Mouse (Mus musculus) myocyte (in vitro differentiated cells): Measurements from ENCODE around the gene Abca17.

ENCODE experiments used
- CEBPB ChIP-seq: IDR thresholded peaks from 2 replicates; pipeline ENCODE4 v1.6.1; 2011; ENCODE audit warnings: mild to moderate bottlenecking, moderate library complexity; ENCODE audit not compliant: poor library complexity, insufficient read depth, severe bottlenecking
- E2F4 ChIP-seq: IDR thresholded peaks from one replicate; pipeline ENCODE4 v1.6.1; 2011; ENCODE audit warnings: mild to moderate bottlenecking, control low read depth, moderate library complexity; ENCODE audit not compliant: insufficient read depth
- MAX ChIP-seq: IDR thresholded peaks from one replicate; pipeline ENCODE4 v1.6.1; 2011; ENCODE audit warnings: low read depth, mild to moderate bottlenecking, control low read depth
- MYOD1 ChIP-seq, 3 experiments: IDR thresholded peaks; one replicate each; pipeline ENCODE4 v1.6.1; 2011; ENCODE audit warnings: control low read depth in 2 of 3, low read depth in 2 of 3, mild to moderate bottlenecking in 2 of 3, moderate library complexity in 1 of 3; ENCODE audit not compliant: insufficient read length in 2 of 3, control insufficient read depth in 1 of 3
- MYOG ChIP-seq, 3 experiments: IDR thresholded peaks; one replicate each; pipeline ENCODE4 v1.6.1; 2011; ENCODE audit warnings: control low read depth in 2 of 3, low read depth in 2 of 3, mild to moderate bottlenecking in 2 of 3; ENCODE audit not compliant: insufficient read length in 2 of 3, control insufficient read depth in 1 of 3, insufficient read depth in 1 of 3
- POLR2A ChIP-seq: IDR thresholded peaks from one replicate; pipeline ENCODE4 v1.6.1; 2011; ENCODE audit warnings: low read depth, mild to moderate bottlenecking, control low read depth, moderate library complexity; ENCODE audit not compliant: insufficient read length
- POLR2AphosphoS2 ChIP-seq: IDR thresholded peaks from one replicate; pipeline ENCODE4 v1.6.1; 2011; ENCODE audit warnings: low read depth, control low read depth; ENCODE audit not compliant: insufficient read length
- SRF ChIP-seq: IDR thresholded peaks from one replicate; pipeline ENCODE4 v1.6.1; 2011; ENCODE audit warnings: low read depth; ENCODE audit not compliant: control insufficient read depth, insufficient read length
- TCF12 ChIP-seq: IDR thresholded peaks from one replicate; pipeline ENCODE4 v1.6.1; 2011; ENCODE audit warnings: mild to moderate bottlenecking, control low read depth; ENCODE audit not compliant: poor library complexity, insufficient read depth, severe bottlenecking
- USF1 ChIP-seq: IDR thresholded peaks from one replicate; pipeline ENCODE4 v1.6.1; 2011; ENCODE audit warnings: low read depth, mild to moderate bottlenecking, control low read depth, moderate library complexity

GRCm38 (mm10) chr17:24375886-24376285, 25.0 kb upstream of the Abca17 start:
- TF ChIP-seq SRF: no peak
- no peak for TF ChIP-seq POLR2A
- TF ChIP-seq USF1: no peak
- no peak for TF ChIP-seq E2F4
- TF ChIP-seq MAX: no peak
- TF ChIP-seq POLR2AphosphoS2: no peak
- TF ChIP-seq TCF12: no peak
- no peak for TF ChIP-seq MYOD1 (IDR thresholded peaks at IDR 0.05; ENCODE audit: control insufficient read depth in 1 of 3, insufficient read length in 2 of 3, low read depth in 2 of 3)
- TF ChIP-seq CEBPB: no peak
- TF ChIP-seq MYOG (IDR thresholded peaks at IDR 0.05; ENCODE audit: control insufficient read depth in 1 of 3, insufficient read depth in 1 of 3, insufficient read length in 2 of 3, low read depth in 2 of 3): no peak
